Mouse (Mus musculus) liver, adult 2 months (tissue): ENCODE results near the gene Elovl6.

Source experiments
- CTCF ChIP-seq: fragments of 200-500 bp; IDR thresholded peaks from 2 replicates; pipeline ENCODE4 v1.5.1; 2011; ENCODE audit warnings: low read depth, low read length, control low read depth
- POLR2A ChIP-seq: fragments of 200-500 bp; IDR thresholded peaks from 2 replicates; pipeline ENCODE4 v1.6.1; 2011; ENCODE audit warnings: low read length, control low read depth; ENCODE audit not compliant: insufficient read depth; ENCODE audit errors: extremely low read depth

- TF ChIP-seq POLR2A (no peak), CTCF (no peak)
Measured at GRCm38 (mm10) chr3:129633518-129633917, 101.4 kb downstream of the Elovl6 start.
